Mouse (Mus musculus): ENCODE measurements around the gene Tmem223.

Gene Tmem223

DNA sequence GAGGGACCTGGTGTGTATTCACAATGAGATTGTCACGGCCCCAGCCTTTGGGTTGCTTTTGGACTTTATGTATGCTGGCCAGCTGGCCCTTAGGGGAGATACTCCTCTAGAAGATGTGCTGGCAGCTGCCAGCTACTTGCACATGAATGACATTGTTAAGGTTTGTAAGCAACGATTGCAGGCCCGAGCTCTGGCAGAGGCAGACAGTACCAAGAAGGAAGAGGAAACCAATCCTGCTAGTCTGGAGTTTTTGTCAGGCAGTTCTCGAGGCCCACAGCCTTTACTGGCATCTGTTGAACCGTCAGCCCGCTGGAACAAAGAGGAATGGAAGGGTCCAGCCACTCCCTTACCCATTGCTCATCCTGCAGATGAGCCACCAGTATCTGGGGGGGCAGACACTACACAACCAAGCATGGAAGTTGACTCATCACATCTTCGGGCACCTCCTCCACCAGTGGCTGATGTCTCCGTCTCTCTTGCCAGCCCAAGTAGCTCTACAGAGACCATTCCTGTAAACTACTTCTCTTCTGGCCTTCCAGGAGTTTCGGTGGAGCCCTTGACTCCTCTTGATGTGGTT is 32.5 kb downstream of the Tmem223 start:
- DNase-seq (ENCODE audit: low spot score): no peak

DNA sequence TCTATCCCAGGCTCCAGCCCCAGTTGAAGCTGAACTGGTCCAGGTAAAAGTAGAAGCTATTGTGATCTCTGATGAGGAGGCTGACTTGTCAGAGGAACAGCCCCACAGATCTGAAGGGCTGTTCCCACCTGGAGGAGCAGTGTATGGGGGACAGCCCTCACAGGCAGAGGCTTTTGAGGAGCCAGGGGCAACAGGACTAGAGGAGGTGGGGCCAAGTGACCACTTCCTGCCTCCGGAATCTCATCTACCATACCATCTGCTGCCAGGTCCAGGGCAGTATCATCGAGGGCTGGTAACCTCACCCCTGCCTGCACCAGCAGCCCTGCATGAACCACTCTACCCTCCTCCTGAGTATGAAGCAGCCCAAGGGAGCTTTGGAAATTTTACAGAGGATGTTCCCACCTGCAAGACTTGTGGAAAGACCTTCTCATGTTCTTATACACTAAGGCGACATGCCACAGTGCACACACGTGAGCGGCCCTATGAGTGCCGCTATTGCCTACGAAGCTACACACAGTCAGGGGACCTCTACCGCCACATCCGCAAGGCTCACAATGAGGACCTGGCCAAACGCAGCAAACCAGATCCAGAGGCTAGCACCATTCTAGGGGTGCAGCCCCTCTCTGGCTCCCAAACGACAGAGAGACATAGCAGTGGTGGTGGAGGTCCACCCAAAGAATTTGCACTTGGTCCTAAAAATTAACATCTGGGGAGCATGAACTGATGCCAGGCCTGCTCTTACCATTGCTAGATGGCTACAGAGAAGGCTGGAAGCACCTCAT is 33.3 kb downstream of the Tmem223 start:
- no peak for DNase-seq (ENCODE audit: low spot score)

DNA sequence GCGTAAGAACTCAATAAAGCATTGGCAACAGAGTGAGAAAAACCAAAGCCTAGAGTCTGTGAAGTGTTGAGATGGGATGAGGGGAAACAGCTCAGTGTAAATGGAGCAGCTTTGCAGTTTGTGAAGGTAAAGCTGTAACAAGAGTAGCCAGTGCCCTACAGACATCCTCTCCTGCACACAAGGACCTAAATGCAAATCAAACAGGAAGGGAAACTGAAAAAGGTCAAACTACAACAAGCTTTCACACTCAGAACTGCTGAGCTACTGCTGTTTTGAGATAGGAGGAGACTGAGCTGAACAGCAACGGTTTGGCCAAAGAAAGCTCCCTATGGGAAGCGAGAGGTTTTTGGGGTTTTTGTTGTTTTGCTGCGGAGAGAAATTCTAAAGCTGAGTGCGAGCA is 36.0 kb downstream of the Tmem223 start:
- DNase-seq (ENCODE audit: low spot score): no peak

DNA sequence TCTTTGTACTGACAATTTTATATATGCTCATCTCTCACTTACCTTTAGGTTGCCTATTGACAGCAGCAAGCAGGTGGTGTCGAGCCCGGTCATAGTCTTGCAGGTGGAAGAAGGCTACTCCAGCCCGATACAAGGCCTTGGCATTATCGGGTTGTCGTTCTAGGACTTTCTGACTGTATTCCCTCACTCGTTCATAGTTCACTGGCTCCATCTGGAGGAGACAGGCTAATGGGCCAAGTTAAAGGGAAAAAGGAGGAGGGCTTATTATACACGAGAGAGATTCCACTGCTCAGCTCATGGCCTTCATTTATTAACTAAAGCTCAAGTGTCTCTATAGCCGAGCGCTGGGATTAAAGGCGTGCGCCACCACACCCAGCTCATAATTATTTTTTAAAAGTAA is 45.0 kb downstream of the Tmem223 start:
- DNase-seq (ENCODE audit: low spot score): no peak

DNA sequence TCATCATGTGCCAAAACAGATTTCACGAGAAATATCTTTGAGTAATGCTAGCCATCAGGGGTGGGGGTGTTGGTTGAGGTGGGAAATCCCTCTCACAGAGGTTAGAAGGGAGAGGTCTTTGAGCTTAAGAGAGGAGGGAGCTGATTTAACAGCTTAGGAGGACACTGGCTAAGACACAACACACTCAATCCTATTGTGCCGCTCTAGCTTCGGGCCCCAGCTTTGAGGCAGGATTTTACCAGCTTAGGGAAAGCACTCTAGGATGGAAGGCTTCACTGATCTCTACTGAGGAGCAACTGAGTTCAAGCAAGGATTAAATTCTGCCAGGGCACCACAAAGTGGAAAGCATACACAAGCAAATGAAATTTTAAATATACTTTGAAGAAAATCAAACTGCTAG is 46.2 kb downstream of the Tmem223 start:
- DNase-seq (ENCODE audit: low spot score): no peak

DNA sequence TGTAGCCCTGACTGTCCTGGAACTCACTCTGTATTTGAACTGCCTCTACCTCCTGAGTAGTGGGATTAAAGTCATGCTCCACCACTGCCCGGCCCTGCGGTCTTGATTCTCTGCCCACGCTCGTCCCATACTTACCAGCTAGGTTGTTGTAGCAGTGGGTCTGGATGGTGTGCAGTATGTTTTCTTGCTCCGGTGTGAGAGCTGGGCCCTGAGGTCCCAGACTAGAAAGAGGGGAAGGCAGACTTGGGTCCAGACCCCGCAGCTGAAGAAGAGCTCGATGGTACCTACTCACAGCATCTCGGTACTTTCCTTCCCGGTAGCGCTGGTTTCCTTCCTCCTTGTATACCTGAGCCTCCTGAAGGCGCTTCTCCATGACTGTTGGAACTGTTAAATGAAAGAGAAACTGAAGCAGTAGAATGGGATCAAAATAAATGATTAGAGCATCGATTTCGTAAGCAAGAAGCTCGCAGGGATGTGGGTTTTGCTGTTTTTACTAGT is 47.6 kb downstream of the Tmem223 start:
- DNase-seq (ENCODE audit: low spot score): no peak

DNA sequence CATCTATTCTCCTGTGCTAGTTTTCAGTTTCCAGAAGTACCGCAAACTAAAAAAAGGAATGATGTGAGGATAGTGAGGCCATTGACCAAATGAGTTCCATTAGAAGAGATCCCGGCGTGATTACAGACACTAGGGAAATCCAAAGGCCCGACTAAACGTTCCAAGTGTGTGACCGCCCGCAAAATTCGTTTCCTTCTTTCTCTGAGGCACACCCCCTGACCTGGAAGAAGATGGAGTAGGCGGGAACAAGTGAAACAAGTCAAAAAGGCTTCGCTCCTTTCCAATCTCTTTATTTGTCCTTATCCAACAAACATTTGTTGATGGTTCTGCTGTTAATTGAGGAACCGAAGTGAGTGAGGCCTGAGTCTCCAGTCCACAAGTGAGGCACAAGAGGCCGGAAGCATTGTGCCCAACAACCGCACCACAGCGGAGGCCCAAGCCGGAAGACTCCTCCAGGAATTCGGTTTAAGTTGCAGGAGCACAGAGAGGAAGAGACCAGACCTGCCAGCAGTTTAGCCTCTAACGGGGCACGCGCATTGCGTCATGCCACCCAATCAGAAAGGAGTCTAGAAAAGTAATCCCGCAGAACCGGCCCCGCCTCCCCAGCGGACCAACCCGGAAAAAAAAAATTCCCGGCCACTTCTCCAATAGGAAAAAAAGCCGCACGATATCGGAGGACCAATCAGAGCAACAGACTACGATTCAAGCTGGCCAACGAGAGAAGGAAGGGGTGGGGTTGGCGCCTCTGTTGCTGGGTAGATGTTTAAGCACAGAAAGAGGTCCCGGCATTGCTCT is 48.2 kb downstream of the Tmem223 start, which contains the start of gene Ttc9c:
Gene Ttc9c, minus strand, starts transcription at position 533 of the 795 bp plus-strand sequence.
- DNase-seq (ENCODE audit: low spot score): peak; percentile 96

DNA sequence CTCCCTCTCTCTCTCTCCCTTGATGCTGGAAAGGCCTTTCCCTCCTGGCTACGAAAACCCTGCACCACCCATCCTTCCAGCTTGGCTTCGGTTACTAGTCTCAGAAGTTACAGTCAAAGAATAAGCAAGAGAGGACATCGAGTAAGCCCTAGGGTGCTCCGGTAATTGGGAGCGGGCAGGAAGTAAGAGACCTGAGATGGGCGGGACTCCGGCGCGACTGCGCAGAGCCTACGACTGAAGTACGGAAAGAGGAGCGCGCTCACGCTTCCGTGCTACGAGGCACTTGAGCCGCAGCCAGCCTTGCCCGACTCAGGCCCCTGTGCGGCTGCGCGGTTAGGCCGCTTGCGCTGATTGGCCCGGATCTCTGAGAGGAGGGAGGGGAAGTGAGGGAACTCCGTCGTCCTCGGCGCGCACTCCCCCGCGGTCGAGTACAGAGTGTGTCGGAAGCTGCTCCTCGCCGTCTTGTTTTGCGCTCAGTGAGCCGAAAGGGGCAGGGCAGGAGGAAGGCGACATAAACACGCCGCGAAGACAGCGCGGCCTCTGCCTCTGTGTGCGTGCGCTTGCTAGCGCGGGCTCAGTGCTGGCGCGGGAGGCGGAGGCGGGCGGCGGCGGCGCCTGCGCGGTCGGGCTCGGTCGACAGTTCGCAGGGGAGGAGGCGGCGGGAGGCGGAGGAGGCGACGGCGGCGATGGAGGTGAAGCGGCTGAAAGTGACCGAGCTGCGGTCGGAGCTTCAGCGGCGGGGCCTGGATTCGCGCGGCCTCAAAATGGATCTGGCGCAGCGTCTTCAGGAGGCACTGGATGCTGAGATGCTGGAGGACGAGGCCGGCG is 49.0 kb downstream of the Tmem223 start, which contains the start of gene Hnrnpul2:
Gene Hnrnpul2, plus strand, starts transcription at position 415 of the 828 bp plus-strand sequence.
- peak; percentile 97 for DNase-seq (ENCODE audit: low spot score)

DNA sequence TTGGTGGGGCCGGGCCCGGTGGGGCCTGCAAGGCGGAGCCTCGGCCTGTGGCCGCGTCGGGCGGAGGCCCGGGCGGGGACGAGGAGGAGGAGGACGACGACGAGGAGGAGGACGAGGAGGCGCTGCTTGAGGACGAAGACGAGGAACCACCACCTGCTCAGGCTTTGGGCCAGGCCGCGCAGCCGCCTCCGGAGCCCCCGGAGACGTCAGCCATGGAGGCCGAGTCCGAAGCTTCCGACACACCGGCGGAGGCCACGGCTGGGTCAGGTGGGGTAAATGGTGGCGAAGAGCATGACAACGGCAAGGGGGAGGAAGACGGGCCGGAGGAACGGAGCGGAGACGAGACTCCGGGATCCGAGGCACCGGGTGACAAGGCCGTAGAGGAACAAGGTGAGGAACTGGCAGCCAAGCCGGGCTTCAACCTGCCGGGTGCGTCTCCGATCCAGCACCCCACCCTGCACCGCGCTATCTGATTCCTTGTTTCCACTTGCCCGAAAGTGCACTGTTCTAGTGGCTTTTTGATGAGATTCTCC is 49.7 kb downstream of the Tmem223 start:
- DNase-seq (ENCODE audit: low spot score): peak; percentile 66

DNA sequence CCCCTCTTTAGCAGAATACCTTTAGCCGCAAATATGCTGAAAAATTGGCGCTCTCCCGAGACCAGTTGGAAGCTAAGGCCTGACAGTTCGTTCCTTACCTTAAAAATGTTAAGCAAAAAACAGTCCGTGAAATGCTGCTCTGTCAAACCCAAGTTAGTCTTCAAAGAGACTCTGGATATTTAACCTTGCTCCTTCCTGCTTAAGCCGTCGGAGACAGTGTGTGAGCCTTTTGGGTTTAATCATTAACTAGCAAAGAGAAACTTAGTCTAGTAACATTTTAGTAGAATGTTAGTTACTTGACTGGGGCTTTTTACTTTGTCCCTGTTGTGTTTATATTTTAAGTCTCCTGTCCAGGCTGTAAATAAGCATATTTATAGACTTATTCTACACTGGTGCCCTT is 50.4 kb downstream of the Tmem223 start:
- DNase-seq (ENCODE audit: low spot score): no peak

All from testis, postnatal 10 days (tissue).